Comparison of ENCODE assay signal across 7 mouse cellular contexts in genomic region chr4:108976458-108977071, GRCm38 (mm10). TPM values are rescaled to one million over a fixed set of nuclear protein-coding genes. Genes with fewer than 3 reads are reported as not detected.
DNase-seq lines count a peak whose midpoint lies in the region; ATAC-seq and TF ChIP-seq lines count a peak whose summit lies in the region.

No protein-coding gene starts in this region.

- no peaks in the 10 kb centered on the region for H3K4me1 ChIP-seq in embryonic fibroblast, embryonic 13.5 days (ENCODE audit: control insufficient read depth, insufficient read depth, low read length)
- H3K4me1 ChIP-seq in liver, postnatal 0 days (ENCODE audit: insufficient read depth): no peaks in the 10 kb centered on the region

- H3K4me2 ChIP-seq in liver, postnatal 0 days (ENCODE audit: low read depth, low read length): no peak overlapping the region

- H3K36me3 ChIP-seq in liver, postnatal 0 days (replicated peaks; ENCODE audit: insufficient read depth, low read length): no peaks in the 10 kb centered on the region

- no peak overlapping the region for H3K9ac ChIP-seq in liver, postnatal 0 days (replicated peaks)

- H3K4me3 ChIP-seq in embryonic fibroblast, embryonic 13.5 days (ENCODE audit: insufficient read depth, low read length): no peak overlapping the region
- H3K4me3 ChIP-seq in liver, postnatal 0 days (ENCODE audit: low read depth, low read length): no peak overlapping the region

- 0 out of 2 replicates have a peak, but pooled peaks have one; percentile 20 for TF ChIP-seq CTCF in embryonic fibroblast, embryonic 13.5 days (IDR thresholded peaks at IDR 0.05; ENCODE audit: borderline replicate concordance, insufficient read depth, low read length)
- TF ChIP-seq CTCF in liver, postnatal 0 days (IDR thresholded peaks at IDR 0.05; ENCODE audit: low read depth): peak; percentile 89

- no peak overlapping the region for H3K27ac ChIP-seq in embryonic fibroblast, embryonic 13.5 days (ENCODE audit: insufficient read depth, low read length)
- H3K27ac ChIP-seq in liver, postnatal 0 days (ENCODE audit: low read depth): no peak overlapping the region

- no peak for TF ChIP-seq EP300 in liver, postnatal 0 days (IDR thresholded peaks at IDR 0.05; ENCODE audit: low read depth)

- ATAC-seq in liver, postnatal 0 days: 0 out of 2 replicates have a peak, but pooled peaks have one; percentile 44

- TF ChIP-seq POLR2A in embryonic fibroblast, embryonic 13.5 days (IDR thresholded peaks at IDR 0.05; ENCODE audit: low read depth, low read length): no peak

- H3K9me3 ChIP-seq in liver, postnatal 0 days (ENCODE audit: low read length): no peaks in the 10 kb centered on the region

- H3K27me3 ChIP-seq in liver, postnatal 0 days (ENCODE audit: insufficient read depth, low read length): 0 out of 2 replicates have a peak, but pooled peaks cover 3% of the 10 kb centered on the region

- peak; percentile 82 for DNase-seq in 3T3-L1 (ENCODE audit: low read depth, low spot score)
- DNase-seq in 416B (ENCODE audit: low read depth): peak; percentile 76
- peak; percentile 87 for DNase-seq in brain, adult 2 months (ENCODE audit: low read depth, low spot score)
- peak; percentile 54 to 67 for DNase-seq in kidney, postnatal 25 days
- peak; percentile 49 for DNase-seq in liver, postnatal 0 days
- peak; percentile 59 for DNase-seq in right cerebral cortex, adult 18-20 months

- WGBS in liver, postnatal 0 days (ENCODE audit: insufficient replicate concordance): 42% methylated on average over 6 of the region's 6 CpGs

RNA-seq across cellular contexts. Expression of gene Nrd1, which starts 23.9 kb away (rescaled TPM):
- polyA plus RNA-seq in embryonic fibroblast, embryonic 13.5 days (2011; ENCODE audit: insufficient read length, low read depth, missing spikeins): 214 and 216 TPM in 2 replicates
- 18.5 and 19.6 TPM in 2 replicates for polyA plus RNA-seq in liver, postnatal 0 days (2015; fragmentation: Nextera tagmentation; extraction: Ambion mirVana)

Comparison
In these comparisons a context has a peak if more than half of its experiments do, and no peak if none do; other contexts are left out.
1. RNA of gene Nrd1, which starts 23.9 kb away (polyA plus RNA-seq): 214 to 216 TPM in embryonic fibroblast, embryonic 13.5 days; 18.5 to 19.6 TPM in liver, postnatal 0 days; every median in the first group is over 10 times any median in the second.
2. Peak in every context shown above with its lines, with median percentiles within 50 percentile points of each other: DNase-seq.